Mouse (Mus musculus): ENCODE data around the gene Bmp8a.
"Not testable (repeated sequence)": the region's sequence is repeated elsewhere in the genome, so short reads cannot be mapped to it uniquely, and the experiment has no call there.

- TF ChIP-seq CTCF (IDR thresholded peaks at IDR 0.05; ENCODE audit: control insufficient read depth, insufficient read depth, insufficient read length); FOSL1 (IDR thresholded peaks at IDR 0.05; ENCODE audit: insufficient read depth, low read length, poor library complexity, severe bottlenecking); USF1 (IDR thresholded peaks at IDR 0.05; ENCODE audit: low read depth); CEBPB (IDR thresholded peaks at IDR 0.05; ENCODE audit: low read depth); MAX (IDR thresholded peaks at IDR 0.05): not testable (repeated sequence)
These were observed 7.8 kb downstream of the Bmp8a start for GRCm38 (mm10) chr4:123335244-123335643.

Measured in C2C12 (cell line).